Mouse (Mus musculus) gonadal fat pad, adult 2 months (tissue): ENCODE measurements around the gene Adgrg5. TPM values are rescaled to one million over a fixed set of nuclear protein-coding genes. Genes with fewer than 3 reads are reported as not detected.

Experiments used
- DNase-seq: peaks from one replicate; pipeline ENCODE4 v3.0.0-alpha.2; 2012; ENCODE audit warnings: low read depth
- polyA plus RNA-seq: library from polyadenylated mRNA; depleted of rRNA; stranded (reverse); fragments of >200 nt; gene quantifications from 2 replicates; pipeline ENCODE4 v1.2.3, GENCODE M21; 2012

Adgrg5 gene
- polyA plus RNA-seq, 1 experiment, result 1.7 TPM

- DNase-seq, result no peak
Observed at GRCm38 (mm10) chr8:94917352-94917751, 6.1 kb upstream of the Adgrg5 start.

GRCm38 (mm10) chr8:94917851-94918495, 5.5 kb upstream of the Adgrg5 start, which contains the start of gene Ccdc102a:
Ccdc102a (minus strand) TSS chr8:94918098.
- DNase-seq, result no peak

GRCm38 (mm10) chr8:94919256-94919655, 4.2 kb upstream of the Adgrg5 start:
- DNase-seq, result no peak

GRCm38 (mm10) chr8:94922176-94922575, 1.3 kb upstream of the Adgrg5 start:
- no peak for DNase-seq

- no peak for DNase-seq
Observed at GRCm38 (mm10) chr8:94922602-94923001, 892 bp upstream of the Adgrg5 start.

GRCm38 (mm10) chr8:94928227-94928626, 4.7 kb downstream of the Adgrg5 start:
- DNase-seq, result no peak

- no peak for DNase-seq
Observed at GRCm38 (mm10) chr8:94933918-94934317, 10.4 kb downstream of the Adgrg5 start.

GRCm38 (mm10) chr8:94935172-94935571, 11.7 kb downstream of the Adgrg5 start:
- DNase-seq, result no peak

- DNase-seq, result no peak
Observed at GRCm38 (mm10) chr8:94942566-94942965, 19.1 kb downstream of the Adgrg5 start.

- no peak for DNase-seq
Observed at GRCm38 (mm10) chr8:94945185-94945584, 21.7 kb downstream of the Adgrg5 start.

- DNase-seq, result no peak
Observed at GRCm38 (mm10) chr8:94948421-94948820, 24.9 kb downstream of the Adgrg5 start.

- DNase-seq, result no peak
Observed at GRCm38 (mm10) chr8:94949010-94949409, 25.5 kb downstream of the Adgrg5 start.

GRCm38 (mm10) chr8:94950046-94950445, 26.6 kb downstream of the Adgrg5 start:
- no peak for DNase-seq

GRCm38 (mm10) chr8:94950458-94950857, 27.0 kb downstream of the Adgrg5 start:
- no peak for DNase-seq

- no peak for DNase-seq
Observed at GRCm38 (mm10) chr8:94952086-94952485, 28.6 kb downstream of the Adgrg5 start.

GRCm38 (mm10) chr8:94953624-94954367, 30.3 kb downstream of the Adgrg5 start:
- no peak for DNase-seq

GRCm38 (mm10) chr8:94954368-94954737, 30.9 kb downstream of the Adgrg5 start:
- DNase-seq, result no peak

GRCm38 (mm10) chr8:94954921-94955758, 31.6 kb downstream of the Adgrg5 start:
- DNase-seq, result no peak

- no peak for DNase-seq
Observed at GRCm38 (mm10) chr8:94956078-94956574, 32.6 kb downstream of the Adgrg5 start.

GRCm38 (mm10) chr8:94962201-94962600, 38.7 kb downstream of the Adgrg5 start:
- no peak for DNase-seq

GRCm38 (mm10) chr8:94964828-94965227, 41.3 kb downstream of the Adgrg5 start:
- DNase-seq, result no peak

- DNase-seq, result no peak
Observed at GRCm38 (mm10) chr8:94966578-94966977, 43.1 kb downstream of the Adgrg5 start.
